Mouse (Mus musculus) testis, adult 2 months (tissue): ENCODE results near the gene Pex7. TPM values are rescaled to one million over a fixed set of nuclear protein-coding genes. Genes with fewer than 3 reads are reported as not detected.

Source experiments
- H3K27ac ChIP-seq: fragments of 200-500 bp; 2 replicates; pipeline ENCODE4 v1.5.1; 2012; ENCODE audit warnings: low read depth, low read length; ENCODE audit not compliant: control insufficient read depth, insufficient read depth
- H3K27me3 ChIP-seq: fragments of 200-500 bp; 2 replicates; pipeline ENCODE4 v1.6.1; 2012; ENCODE audit warnings: mild to moderate bottlenecking, low read length, moderate library complexity; ENCODE audit not compliant: control insufficient read depth, insufficient read depth
- H3K36me3 ChIP-seq: fragments of 200-500 bp; 2 replicates; pipeline ENCODE4 v1.6.1; 2012; ENCODE audit warnings: mild to moderate bottlenecking, low read length; ENCODE audit not compliant: control insufficient read depth, insufficient read depth
- H3K4me1 ChIP-seq: fragments of 200-500 bp; 2 replicates; pipeline ENCODE4 v1.6.1; 2012; ENCODE audit warnings: low read length; ENCODE audit not compliant: control insufficient read depth, insufficient read depth
- H3K4me3 ChIP-seq: fragments of 200-500 bp; 2 replicates; pipeline ENCODE4 v1.5.1; 2012; ENCODE audit warnings: low read depth, mild to moderate bottlenecking, low read length, moderate library complexity, mixed read lengths; ENCODE audit not compliant: control insufficient read depth
- CTCF ChIP-seq: fragments of 200-500 bp; IDR thresholded peaks from 2 replicates; pipeline ENCODE4 v1.5.1; 2012; ENCODE audit warnings: low read depth, mild to moderate bottlenecking, inconsistent platforms, low read length, moderate library complexity; ENCODE audit not compliant: control insufficient read depth, insufficient read depth, insufficient replicate concordance
- POLR2A ChIP-seq: fragments of 200-500 bp; IDR thresholded peaks from 2 replicates; pipeline ENCODE4 v1.6.1; 2012; ENCODE audit warnings: low read depth, mild to moderate bottlenecking, inconsistent platforms, low read length, moderate library complexity; ENCODE audit not compliant: control insufficient read depth
- polyA plus RNA-seq: library from polyadenylated mRNA; depleted of rRNA; stranded (reverse); fragments of >200 nt; gene quantifications from 2 replicates; pipeline ENCODE4 v1.2.3, GENCODE M21; 2012

Pex7 gene
- polyA plus RNA-seq, 1 experiment = 19.8 TPM

GRCm38 (mm10) chr10:19850544-19850997, 56.9 kb downstream of the Pex7 start:
- no peak for TF ChIP-seq CTCF
- TF ChIP-seq POLR2A = no peak
- no peak overlapping the region for H3K27ac ChIP-seq
- peak overlapping the region; percentile 47 for H3K4me3 ChIP-seq
- H3K4me1 ChIP-seq = peaks cover 8% of the 10 kb centered on the region
- H3K27me3 ChIP-seq = no peaks in the 10 kb centered on the region
- no peaks in the 10 kb centered on the region for H3K36me3 ChIP-seq

- Histone ChIP-seq H3K4me1 (peaks cover 8% of the 10 kb centered on the region), H3K4me3 (peak overlapping the region; percentile 17; the same call in 1 of the 2 replicates), H3K27ac (no peak overlapping the region), H3K36me3 (no peaks in the 10 kb centered on the region), H3K27me3 (no peaks in the 10 kb centered on the region)
- no peak for TF ChIP-seq CTCF
- TF ChIP-seq POLR2A = no peak
Observed at GRCm38 (mm10) chr10:19849771-19850365, 57.6 kb downstream of the Pex7 start.

GRCm38 (mm10) chr10:19848928-19849770, 58.3 kb downstream of the Pex7 start:
- Histone ChIP-seq H3K27ac (no peak overlapping the region), H3K4me3 (peak overlapping the region; percentile 26; the same call in 1 of the 2 replicates), H3K27me3 (no peaks in the 10 kb centered on the region)

GRCm38 (mm10) chr10:19839836-19840235, 67.7 kb downstream of the Pex7 start:
- TF ChIP-seq POLR2A = no peak
- TF ChIP-seq CTCF = no peak
- H3K4me3 ChIP-seq = no peak overlapping the region
- H3K4me1 ChIP-seq = no peaks in the 10 kb centered on the region
- H3K36me3 ChIP-seq = no peaks in the 10 kb centered on the region
- H3K27ac ChIP-seq = no peak overlapping the region
- no peaks in the 10 kb centered on the region for H3K27me3 ChIP-seq

More at GRCm38 (mm10) chr10:19848928-19849770, 58.3 kb downstream of the Pex7 start:
- Histone ChIP-seq H3K4me1 (peaks cover 8% of the 10 kb centered on the region), H3K36me3 (no peaks in the 10 kb centered on the region)
- TF ChIP-seq POLR2A = no peak
- no peak for TF ChIP-seq CTCF

- TF ChIP-seq CTCF = no peak
- no peak for TF ChIP-seq POLR2A
- Histone ChIP-seq H3K27ac (no peak overlapping the region), H3K36me3 (no peaks in the 10 kb centered on the region), H3K27me3 (no peaks in the 10 kb centered on the region), H3K4me3 (no peak overlapping the region), H3K4me1 (no peaks in the 10 kb centered on the region)
Observed at GRCm38 (mm10) chr10:19835887-19836710, 71.4 kb downstream of the Pex7 start.

- no peaks in the 10 kb centered on the region for H3K4me1 ChIP-seq
- no peaks in the 10 kb centered on the region for H3K36me3 ChIP-seq
- no peak for TF ChIP-seq POLR2A
- TF ChIP-seq CTCF = no peak
- no peak overlapping the region for H3K4me3 ChIP-seq
- no peaks in the 10 kb centered on the region for H3K27me3 ChIP-seq
- H3K27ac ChIP-seq = no peak overlapping the region
Observed at GRCm38 (mm10) chr10:19834222-19834621, 73.3 kb downstream of the Pex7 start.
